Mouse (Mus musculus) c-Kit-negative CD71-positive TER-119-positive erythroid progenitor cells, embryonic 14.5 days (primary cell): ENCODE results near the gene Calhm1.

Source experiments
- DNase-seq: peaks from one replicate; pipeline ENCODE4 v3.0.0-alpha.2; 2013; ENCODE audit warnings: low read depth, low spot score

Gene Calhm1

DNA sequence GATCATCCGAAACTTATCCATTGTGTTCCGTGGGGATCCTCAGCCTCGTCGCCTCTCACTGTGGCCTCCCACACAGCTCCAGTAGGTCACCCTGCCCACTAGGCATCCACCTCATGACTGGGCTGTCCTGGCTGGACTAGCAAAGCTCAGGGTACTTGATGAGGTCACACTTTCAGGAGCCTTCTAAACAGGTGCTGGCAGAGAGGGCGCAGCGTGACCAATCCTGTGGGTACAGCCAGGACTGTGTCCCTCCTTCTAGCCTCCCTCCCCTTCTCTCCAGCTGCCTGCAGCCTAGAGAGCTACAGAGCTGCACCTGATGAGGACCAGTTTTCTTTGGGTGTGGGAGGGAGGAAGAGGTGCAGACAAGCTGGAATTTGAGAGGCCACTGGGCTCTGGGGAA lies at the start of gene Calhm1:
Gene Calhm1, minus strand, starts transcription at position 101 of the 400 bp plus-strand sequence.
- DNase-seq, result no peak

DNA sequence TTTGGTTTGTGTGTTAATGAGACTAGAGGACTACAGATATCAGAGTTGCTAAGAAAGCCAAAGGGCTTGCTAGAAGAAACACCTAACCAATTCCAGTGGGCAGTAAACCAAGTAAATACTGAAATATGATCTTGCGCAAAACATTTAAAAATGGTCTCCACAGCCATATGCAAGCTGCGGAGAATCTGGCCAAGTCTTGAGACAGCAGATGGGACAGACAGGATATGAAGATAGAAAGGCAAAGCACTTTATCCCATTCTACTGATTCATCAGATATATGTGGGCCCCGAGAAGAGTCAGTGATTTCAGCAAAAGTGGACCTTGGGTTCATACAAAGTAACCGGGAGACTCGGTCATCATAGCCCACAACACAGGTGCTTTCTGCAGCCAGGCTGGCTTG lies 48.1 kb upstream of the Calhm1 start:
- no peak for DNase-seq

DNA sequence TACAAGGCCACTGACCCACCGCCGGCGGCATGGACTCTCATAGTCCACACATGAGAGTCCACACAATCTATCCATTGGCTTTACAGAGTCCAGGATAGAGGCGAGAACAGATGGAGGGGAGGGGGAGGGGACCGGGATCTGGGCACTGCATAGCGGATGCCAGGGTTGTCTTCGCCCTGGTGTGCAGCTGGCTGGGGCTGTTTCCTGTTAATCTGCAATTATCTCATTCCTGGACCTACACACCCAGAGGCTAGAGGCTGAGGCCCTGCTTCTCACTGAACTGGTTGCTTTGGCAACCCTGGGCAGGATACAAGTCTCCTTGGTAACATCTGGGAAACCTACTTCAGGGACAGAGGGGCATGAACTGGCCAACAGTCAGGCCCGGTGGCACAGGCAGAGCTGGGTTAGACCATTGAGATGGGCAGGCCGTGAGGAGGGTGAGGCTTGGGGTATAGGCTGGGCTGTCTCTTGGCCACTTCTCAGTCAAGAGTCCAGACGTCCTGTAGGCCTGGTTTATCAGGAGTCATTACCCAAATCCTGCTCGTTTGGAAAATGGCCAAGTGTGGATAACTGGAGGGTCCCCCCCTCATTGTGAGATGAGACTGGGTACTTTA lies 44.6 kb upstream of the Calhm1 start:
- DNase-seq, result no peak

DNA sequence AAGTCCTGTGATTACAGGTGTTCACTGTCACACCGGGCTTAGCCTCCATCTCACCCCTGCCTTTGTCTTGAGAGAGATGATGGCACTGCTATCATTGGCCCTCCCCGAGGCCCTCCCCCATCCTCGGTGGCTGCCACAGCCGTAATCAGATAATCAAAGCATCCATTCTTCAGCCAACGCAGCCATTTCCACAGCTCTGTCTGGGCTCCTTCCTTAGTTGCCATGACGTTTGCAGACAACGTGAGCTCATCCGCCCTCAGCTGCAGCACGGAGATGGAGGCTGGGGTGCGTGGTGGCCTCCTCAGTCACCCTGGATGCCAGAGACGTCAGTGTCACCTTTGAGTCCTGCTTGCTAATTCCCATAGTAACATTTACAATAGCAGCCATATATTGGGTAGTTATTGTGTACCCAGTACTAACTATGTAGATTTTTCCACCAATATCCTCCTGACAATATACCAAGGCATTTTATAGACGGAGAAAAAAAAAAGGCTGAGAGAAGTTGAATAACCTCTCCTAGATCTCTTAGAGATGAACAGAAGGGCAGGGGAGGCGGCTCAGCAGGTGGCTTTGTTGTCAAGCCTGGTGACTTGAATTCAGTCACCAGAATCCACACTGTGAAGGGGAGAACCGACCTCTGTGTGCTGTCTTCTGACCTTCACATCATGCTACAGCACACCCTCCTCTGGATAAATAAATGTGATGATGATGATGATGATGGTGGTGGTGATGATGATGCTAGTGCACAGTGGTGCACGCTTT lies 42.6 kb upstream of the Calhm1 start:
- no peak for DNase-seq

DNA sequence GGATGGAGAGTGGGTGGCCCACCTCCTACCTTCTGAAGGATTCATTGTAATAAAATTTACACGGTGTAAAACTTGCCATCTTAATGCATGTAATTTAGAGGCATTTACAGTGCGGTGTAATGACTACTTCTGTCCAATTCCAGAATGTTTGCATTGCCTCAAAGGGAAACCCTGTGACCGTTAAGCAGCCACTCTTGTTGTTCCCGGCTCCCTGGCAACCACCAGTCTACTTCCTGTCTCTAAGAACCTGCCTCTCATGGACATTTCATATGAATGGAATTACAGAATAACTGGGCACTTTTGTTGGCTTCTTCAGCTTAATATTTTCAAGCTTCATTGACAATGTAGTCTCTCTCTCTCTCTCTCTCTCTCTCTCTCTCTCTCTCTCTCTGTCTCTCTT lies 40.7 kb upstream of the Calhm1 start:
- no peak for DNase-seq

DNA sequence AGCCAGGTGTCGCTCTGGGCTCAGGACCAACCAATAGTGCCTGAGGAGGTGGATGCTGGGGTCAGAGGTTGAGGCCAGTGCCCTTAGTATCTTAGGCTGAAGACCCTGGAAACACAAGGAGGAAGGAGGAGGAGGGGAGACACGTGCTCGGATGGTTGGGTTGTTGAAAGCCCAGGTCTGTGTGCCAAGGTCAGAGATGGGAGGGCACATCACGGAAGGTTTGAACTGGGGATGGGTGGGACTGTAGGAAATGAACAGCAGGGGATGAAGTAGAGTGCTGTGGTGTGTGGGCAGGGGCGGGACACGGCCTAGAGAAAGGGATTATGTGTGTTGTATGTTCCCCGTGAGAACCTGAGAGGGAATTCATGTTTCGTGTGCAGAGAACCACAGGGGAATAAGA lies 40.2 kb upstream of the Calhm1 start:
- no peak for DNase-seq

DNA sequence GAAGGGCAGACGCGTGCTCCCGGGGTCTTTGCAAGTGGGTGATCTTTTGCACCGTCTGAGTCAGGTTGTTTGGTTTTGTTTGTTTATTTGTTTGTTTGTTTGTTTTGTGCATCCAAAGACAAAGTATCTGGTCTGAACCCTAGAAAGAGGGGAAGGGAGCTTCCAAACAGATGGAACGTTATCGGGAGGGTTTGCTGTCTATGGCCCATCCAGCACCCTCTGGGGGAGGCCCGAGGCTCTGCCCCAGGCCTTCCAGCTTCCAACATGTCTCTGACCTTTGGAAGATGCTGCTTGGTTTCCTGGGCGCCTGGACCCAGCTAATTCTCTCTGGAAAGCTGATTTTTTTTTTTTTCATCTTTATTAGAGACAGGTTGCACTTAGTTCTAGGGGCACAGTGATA lies 36.0 kb upstream of the Calhm1 start:
- DNase-seq, result no peak

DNA sequence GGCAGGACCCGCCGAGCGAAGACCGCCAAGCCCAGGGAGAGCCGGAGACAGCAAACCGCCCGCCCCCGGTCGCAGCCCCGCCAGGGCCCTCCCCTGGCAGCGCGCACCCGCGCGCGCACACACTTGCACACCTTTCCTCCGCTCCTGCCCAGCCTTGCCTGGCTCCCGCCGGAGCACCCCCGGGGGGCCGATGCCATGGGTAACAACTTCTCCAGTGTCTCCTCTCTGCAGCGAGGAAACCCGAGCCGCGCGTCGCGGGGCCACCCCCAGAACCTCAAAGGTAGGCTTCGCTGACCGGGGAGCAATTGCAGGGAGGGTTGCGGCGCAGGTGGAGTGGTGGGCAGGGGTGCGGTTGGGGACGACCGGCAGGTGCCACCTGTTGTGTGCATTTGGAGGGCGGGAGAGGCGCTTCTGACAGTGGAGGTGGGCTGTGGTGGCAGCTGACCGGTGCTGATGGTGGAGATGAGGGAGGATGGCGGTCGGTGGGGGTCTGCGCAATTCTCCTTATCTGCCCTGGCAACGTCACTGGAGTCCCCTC lies 35.3 kb upstream of the Calhm1 start:
- DNase-seq, result no peak

DNA sequence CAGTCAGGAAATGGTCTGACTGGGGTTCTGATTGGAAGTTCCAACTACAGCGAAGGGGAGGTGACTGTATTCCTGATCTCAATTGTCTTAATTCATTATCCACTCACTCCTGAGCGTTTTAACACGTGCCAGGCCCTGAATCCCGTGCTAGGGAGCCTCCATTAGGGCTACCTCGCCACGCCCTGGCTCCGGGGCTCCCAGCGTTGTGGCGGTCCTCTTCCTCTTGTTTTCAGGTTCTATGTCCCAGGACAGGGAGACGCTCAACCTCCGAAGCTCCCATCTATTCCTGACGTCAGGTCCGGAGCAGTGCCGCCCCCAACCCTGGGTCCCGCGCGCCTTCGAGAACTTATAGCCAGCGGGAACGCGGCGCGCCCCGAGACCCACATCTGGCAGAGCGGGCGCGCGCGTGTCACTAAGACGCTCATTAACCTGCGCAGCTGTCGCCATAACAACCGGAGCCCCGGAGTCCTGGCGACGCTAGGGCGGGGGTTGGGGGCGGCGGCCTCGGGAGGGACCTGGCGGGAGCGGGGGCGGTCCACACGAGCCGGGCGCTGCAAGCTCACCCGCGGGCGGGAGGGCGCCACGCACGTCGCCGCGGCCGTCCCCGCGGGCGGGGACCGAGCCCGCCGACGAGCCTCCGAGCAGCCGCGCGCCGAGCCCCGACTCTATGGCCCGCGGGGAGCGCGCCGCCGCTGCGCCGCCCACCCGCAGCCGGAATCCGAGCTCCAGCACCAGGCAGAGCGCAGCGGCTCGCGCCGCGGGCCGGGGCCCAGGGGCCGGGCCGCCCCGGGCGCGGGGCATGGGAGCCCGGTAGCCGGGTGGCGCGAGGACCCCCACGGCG lies 34.6 kb upstream of the Calhm1 start, which contains the start of gene Neurl1a:
Gene Neurl1a, plus strand, starts transcription at position 390 of the 841 bp plus-strand sequence.
- DNase-seq, result no peak

DNA sequence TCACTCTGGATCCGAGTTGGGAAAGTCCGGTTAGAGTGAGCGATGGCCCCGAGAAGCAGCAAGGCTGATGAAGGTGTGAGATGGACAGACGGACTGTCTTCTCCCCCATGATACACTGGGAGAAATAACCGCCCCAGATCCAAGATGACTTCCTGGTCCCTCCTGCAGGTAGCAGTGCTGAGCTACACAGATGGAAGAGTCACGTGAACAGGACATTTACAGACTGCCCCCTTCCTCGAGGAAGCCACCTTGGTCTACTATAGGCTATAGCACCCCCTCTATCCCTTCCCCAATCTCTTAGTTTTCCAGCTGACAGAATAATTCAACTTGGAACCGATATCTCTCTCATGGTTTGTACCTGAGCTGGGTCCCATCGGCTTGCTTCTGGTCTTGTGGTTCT lies 33.9 kb upstream of the Calhm1 start:
- DNase-seq, result no peak

DNA sequence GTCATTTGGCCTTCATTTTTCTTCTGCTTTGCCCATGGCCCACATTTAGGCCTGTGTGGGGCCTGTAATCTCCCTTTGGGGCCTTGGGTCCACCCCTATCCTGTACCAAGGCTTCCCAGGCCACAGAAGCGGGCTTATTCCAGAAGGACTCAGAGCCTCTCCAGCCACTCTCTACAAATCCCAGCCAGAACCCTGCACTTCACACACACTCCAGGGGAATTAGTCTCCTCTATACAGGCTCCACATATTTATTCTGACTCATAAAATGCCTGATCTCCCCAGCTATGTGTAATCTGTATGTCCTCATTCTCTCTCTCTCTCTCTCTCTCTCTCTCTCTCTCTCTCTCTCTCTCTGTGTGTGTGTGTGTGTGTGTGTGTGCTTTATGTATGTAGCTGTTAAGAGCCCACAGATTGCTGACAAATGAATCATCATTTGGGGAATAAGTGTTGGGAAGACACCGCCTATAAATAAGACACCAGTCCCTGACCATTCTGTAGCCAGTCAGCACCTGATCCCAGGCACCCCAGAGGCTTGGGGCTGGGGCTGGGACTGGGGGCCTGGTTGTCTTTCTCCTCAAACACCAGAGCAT lies 33.0 kb upstream of the Calhm1 start:
- DNase-seq, result no peak

DNA sequence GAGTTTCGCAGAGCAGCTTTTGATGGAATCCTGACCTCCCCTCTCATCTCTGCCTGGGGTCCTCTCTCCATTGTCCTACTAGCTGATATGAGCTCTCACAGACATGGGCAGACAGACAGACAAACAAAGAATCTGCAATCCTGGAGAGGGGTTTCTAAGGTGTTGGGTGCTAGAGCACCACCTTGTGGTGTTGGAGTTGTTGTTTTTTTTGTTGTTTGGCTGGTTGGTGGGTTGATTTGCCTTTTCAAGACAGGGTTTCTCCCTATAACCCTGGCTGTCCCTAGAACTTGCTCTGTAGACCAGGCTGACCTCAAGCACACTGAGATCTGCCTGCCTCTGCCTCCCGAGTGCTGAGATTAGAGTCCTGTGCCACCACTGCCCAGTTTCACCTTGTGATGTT lies 31.4 kb upstream of the Calhm1 start:
- no peak for DNase-seq

DNA sequence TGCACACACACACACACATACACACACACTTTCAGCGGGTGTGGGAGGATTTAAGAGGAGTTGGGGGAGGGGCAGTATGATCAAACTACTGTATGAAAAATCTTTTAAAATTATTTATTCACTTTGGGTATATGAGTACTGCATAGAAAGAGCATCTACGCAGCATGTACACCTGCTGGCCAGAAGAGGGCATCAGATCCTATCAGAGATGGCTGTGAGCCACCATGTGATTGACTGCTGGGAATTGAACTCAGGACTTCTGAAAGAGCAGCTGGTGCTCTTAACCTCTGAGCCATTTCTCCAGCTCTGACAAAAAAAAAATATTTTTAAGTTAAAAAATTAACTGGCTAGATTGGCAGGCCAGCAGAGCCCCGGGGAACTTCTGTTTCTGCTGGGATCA lies 30.5 kb upstream of the Calhm1 start:
- no peak for DNase-seq

DNA sequence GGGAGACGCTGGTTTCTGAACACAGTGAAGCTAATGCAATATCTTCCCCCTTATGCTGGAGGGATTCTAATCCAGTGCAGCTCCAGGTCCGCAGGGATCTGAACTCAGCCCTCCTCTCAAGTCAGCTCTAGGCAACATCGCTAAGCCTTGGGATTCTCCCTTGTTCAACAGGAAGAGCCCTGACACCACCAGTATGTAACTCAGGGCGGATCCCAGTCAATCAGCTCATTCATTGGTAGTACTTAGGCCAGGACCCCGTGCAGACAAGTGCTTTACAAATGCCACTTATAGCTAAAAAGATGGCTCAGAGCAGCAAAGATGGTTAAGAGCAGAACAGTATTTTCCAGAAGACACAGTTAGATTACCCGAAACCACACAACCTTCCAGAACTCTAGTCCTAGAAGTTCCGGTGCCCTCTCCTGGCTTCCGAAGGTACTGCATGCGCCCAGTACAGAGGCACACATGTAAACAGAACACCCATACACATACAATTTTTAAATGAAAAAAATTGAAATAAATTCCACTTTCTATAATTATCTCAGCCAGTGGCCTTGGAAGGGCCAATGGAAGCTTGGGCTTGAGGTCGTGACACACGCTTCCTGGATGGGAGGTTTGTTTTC lies 24.8 kb upstream of the Calhm1 start:
- peak; percentile 40 for DNase-seq

DNA sequence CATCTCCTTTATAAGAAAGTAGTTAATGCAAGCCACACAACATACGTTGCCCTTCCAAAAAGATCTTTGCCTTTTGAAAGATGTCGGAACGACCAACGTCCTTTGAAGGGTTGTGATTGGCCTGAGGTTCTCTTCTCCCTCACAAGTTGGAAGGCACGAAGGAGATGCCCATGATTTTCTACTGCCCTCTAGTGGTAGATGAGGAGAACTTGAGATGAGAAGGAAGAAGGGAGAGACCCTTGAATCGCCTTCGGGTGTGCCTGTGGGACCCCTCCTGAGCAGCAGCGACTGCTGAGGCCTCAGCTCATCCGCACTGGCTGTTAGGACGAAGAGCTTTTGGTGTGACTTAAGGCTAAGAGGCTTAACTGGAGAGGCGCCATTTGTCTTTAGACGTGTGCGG lies 24.2 kb upstream of the Calhm1 start:
- DNase-seq, result peak; percentile 36

DNA sequence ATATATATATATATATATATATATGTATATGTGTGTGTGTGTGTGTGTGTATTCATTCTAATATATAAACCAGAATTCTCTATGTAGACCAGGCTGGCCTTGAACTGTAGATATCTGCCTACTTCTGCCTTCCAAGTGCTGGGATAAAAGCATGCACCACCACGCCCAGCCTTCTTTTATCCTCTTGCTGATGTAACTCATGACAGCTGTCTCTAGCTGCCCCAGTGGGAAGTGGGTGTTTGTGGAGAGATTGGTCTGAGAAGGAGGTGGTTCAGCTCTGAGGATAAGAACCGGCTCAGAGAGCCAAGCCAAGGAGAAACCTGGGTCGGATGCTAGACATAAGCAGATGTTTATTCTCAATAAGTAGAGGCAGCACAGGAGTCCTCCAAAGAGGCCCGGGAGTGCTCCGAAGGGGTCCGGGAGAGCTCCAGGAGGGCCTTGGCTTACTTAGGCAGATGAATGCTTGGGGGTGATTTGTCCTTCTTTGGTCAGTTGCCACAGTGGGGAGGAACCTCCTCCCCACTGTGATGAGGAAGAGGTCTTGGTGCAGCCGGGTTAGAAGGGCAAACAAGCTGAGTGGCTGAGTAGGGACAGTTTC lies 23.7 kb upstream of the Calhm1 start:
- DNase-seq, result no peak

DNA sequence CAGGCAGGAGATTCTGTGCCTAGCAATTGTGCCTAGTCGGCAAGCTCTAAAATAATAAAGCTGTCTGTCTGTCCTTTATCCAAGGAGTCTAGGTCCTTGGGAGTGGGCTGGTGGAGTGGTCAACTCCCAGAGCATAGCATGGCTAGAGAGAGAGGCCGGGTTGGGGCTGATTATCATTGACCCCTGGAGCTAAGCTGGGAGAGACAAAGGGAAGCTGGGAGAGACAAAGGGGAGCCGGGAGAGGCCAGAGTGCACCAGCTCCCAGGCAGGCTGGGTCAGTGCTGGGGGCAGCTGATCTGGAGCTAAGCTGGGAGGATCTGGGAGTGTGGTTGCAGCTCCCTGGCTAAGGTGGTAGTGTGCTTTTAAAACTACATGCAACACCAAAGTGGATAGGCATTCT lies 22.7 kb upstream of the Calhm1 start:
- no peak for DNase-seq

DNA sequence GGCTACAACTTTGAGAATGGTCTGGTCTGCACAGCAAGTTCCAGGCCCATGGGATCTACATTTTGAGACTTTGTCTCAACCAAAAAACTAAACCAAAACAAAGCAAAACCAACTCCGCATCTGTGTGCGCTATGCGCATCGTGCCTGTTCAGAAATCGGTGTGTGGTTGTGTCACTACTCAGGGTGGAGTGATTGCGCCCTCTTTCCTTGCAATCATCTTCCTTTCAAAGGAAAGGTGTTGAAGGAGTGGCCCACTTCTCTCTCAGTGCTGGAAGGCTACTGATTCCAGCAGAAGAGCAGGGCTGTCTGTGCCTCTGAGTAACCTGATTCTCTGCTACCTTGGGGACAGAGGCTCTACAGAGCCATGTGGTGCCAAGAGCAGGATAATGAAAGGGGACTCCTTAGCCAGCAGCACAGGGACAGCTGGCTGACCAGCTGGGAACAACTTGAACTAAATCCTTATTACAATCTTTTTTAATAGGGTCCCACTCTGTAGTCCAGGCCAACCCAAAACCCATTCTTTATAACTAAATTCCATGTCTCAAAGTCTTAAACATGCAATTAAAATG lies 19.2 kb upstream of the Calhm1 start:
- no peak for DNase-seq

DNA sequence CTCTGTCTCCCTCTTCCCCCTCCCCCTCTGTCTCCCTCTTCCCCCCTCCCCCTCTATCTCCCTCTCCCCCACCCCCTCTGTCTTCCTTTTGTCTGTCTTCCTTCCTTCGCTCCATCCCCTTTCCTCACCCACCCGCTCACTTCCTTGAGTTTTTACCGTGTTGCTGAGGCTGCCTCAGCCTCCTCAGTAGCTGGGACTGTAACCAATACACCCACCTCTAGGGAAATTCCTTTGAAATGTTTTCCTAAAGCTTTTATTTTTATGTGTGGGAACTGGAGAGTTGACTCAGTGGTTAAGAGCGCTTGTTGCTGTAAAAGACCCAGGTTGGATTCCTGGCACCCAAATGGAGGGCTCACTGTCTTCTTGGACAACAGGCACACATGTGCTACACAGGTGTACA lies 17.6 kb upstream of the Calhm1 start:
- no peak for DNase-seq

DNA sequence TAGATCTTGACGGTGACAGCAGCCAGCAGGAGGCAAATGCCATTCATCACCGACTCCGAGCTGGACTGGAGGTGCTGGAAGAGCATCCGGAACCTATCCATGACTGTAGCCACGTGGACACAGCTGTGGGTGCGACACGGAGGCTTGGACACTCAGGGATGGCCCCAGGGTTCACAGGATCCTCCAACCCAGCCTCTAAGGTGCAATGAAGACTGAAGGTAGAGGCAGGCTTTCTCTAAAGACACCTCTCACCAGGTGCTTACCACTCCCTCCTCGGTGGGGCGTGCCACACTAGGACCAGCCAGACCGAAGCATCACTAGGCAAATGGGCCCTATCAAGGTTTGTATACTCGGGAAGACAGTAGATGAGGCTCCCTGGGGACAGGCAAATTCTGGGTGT lies 13.6 kb upstream of the Calhm1 start, which contains the start of gene Calhm3:
Gene Calhm3, minus strand, starts transcription at position 101 of the 400 bp plus-strand sequence.
- DNase-seq, result no peak

DNA sequence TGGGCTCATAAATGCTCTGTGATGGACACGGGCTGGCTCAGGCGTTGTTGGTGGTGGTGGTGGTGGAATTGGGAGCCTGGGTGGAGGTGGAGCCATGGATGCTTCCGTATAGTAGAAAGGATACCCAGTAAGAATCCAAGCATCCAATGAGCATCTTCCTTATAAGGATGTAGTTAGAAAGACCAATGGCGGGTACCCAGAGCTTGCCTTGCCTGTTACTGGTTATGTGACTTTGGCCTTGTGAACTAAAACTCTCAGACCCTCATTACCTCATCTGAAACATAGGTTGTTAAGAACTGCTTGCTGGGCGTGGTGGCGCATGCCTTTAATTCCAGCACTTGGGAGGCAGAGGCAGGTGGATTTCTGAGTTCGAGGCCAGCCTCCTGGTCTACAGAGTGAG lies 9.7 kb upstream of the Calhm1 start:
- no peak for DNase-seq
